ENCODE assay signal across 8 mouse cellular contexts in genomic region chr4:153957444-153958250, GRCm38 (mm10). TPM values are rescaled to one million over a fixed set of nuclear protein-coding genes. Genes with fewer than 3 reads are reported as not detected.
A peak's percentile ranks its signal among the peaks of the same experiment; 100 is the strongest.
DNase-seq lines count a peak whose midpoint lies in the region; ATAC-seq and TF ChIP-seq lines count a peak whose summit lies in the region.

No protein-coding gene starts in this region.

- peak; percentile 44 for ATAC-seq in erythroblast, adult 5-6 weeks (replicated peaks; ENCODE audit: low FRiP score, poor library complexity, severe bottlenecking)
- peak; percentile 72 for ATAC-seq in midbrain, embryonic 12.5 days (ENCODE audit: low FRiP score, low read depth)

- H3ac ChIP-seq in C2C12 (ENCODE audit: control insufficient read depth, insufficient read length, low read depth), result peak overlapping the region; percentile 70

- WGBS in heart, adult 2 months, result under 1% methylated on average over 37 of the region's 37 CpGs
- under 1% methylated on average over 37 of the region's 37 CpGs for WGBS in midbrain, embryonic 12.5 days

- peak overlapping the region; percentile 72 for H3K4me3 ChIP-seq in heart, adult 2 months
- H3K4me3 ChIP-seq in C2C12 (ENCODE audit: insufficient read depth, poor library complexity, severe bottlenecking), result peak overlapping the region; percentile 65
- H3K4me3 ChIP-seq in midbrain, embryonic 12.5 days, result peak overlapping the region; percentile 85

- TF ChIP-seq CTCF in heart, adult 2 months (IDR thresholded peaks at IDR 0.05), result no peak
- TF ChIP-seq CTCF in C2C12 (IDR thresholded peaks at IDR 0.05; ENCODE audit: control insufficient read depth, insufficient read depth, insufficient read length), result no peak

- TF ChIP-seq POLR2A in heart, adult 2 months (IDR thresholded peaks at IDR 0.05; ENCODE audit: insufficient read depth, low read depth, low read length), result 0 out of 2 replicates have a peak, but pooled peaks have one; percentile 8

- peaks cover 2% of the 10 kb centered on the region for H3K79me3 ChIP-seq in C2C12 (ENCODE audit: low read depth)

- H3K9ac ChIP-seq in heart, adult 2 months (ENCODE audit: low read depth, low read length), result peak overlapping the region; percentile 76
- H3K9ac ChIP-seq in midbrain, embryonic 12.5 days (replicated peaks), result peak overlapping the region; percentile 92

- intact Hi-C loops in heart, adult 2 months (cut with DNase I), result loop anchor here (1.0 to 10.0 kb wide), 3 partner anchors 17 to 187 kb away; partner anchors contain the start of genes Cep104, Dffb, Trp73 and Wrap73

- no peak for TF ChIP-seq EP300 in heart, adult 2 months (IDR thresholded peaks at IDR 0.05; ENCODE audit: insufficient read depth, low read depth, low read length)

- DNase-seq in heart, adult 2 months, result no peak
- no peak for DNase-seq in heart, adult 18-20 months
- DNase-seq in kidney, postnatal 10 days, result peak; percentile 18
- no peak for DNase-seq in layer of hippocampus, adult 11-12 months (ENCODE audit: low spot score)
- no peak for DNase-seq in cerebellum, postnatal 14 days

- no peaks in the 10 kb centered on the region for H3K4me1 ChIP-seq in heart, adult 2 months (ENCODE audit: control insufficient read depth, insufficient read depth, low read length)
- peaks cover 22% of the 10 kb centered on the region for H3K4me1 ChIP-seq in midbrain, embryonic 12.5 days

- peak overlapping the region; percentile 88 for H3K4me2 ChIP-seq in midbrain, embryonic 12.5 days (replicated peaks)

- H3K9me3 ChIP-seq in midbrain, embryonic 12.5 days, result no peaks in the 10 kb centered on the region

- no peaks in the 10 kb centered on the region for H3K79me2 ChIP-seq in heart, adult 2 months (replicated peaks; ENCODE audit: control insufficient read depth, insufficient read depth, low read length)
- peaks cover 15% of the 10 kb centered on the region for H3K79me2 ChIP-seq in C2C12 (ENCODE audit: control insufficient read depth, insufficient read depth)

- H3K27me3 ChIP-seq in heart, adult 2 months (ENCODE audit: control insufficient read depth, insufficient read depth, low read length), result no peaks in the 10 kb centered on the region
- no peaks in the 10 kb centered on the region for H3K27me3 ChIP-seq in C2C12 (ENCODE audit: control insufficient read depth, insufficient read depth, insufficient read length)
- H3K27me3 ChIP-seq in midbrain, embryonic 12.5 days, result peaks cover 20% of the 10 kb centered on the region

- peak overlapping the region; percentile 78 for H3K27ac ChIP-seq in heart, adult 2 months
- peak overlapping the region; percentile 82 for H3K27ac ChIP-seq in midbrain, embryonic 12.5 days (replicated peaks)

- H3K36me3 ChIP-seq in heart, adult 2 months (ENCODE audit: control insufficient read depth, insufficient read depth, low read length), result no peaks in the 10 kb centered on the region
- H3K36me3 ChIP-seq in C2C12 (ENCODE audit: control insufficient read depth, insufficient read depth), result peaks cover 12% of the 10 kb centered on the region
- peaks cover 32% of the 10 kb centered on the region for H3K36me3 ChIP-seq in midbrain, embryonic 12.5 days

TF ChIP-seq in C2C12, 6 proteins besides CTCF, POLR2A, EP300 and RAD21:
- TF ChIP-seq MYOD1 (IDR thresholded peaks at IDR 0.05; ENCODE audit: control insufficient read depth, insufficient read length, low read depth) (no peak), USF1 (IDR thresholded peaks at IDR 0.05; ENCODE audit: low read depth) (no peak), FOSL1 (IDR thresholded peaks at IDR 0.05; ENCODE audit: insufficient read depth, low read length, poor library complexity, severe bottlenecking) (no peak), MAX (IDR thresholded peaks at IDR 0.05) (no peak)

RNA-seq across cellular contexts. Expression of gene A430005L14Rik, which starts 0.6 kb away (rescaled TPM):
- 10 to 100 TPM; 14.1 to 16.2 TPM for total RNA-seq in heart, adult 2 months (2021)
- 15.5 and 21.1 TPM in 2 replicates for polyA plus RNA-seq in heart, adult 2 months (2012; rRNA removed)
- 10 to 100 TPM; 15.5 to 15.8 TPM for total RNA-seq in heart, adult 18-20 months (2021)
- polyA plus RNA-seq in C2C12 (2012; fragmentation: generic; extraction: Trizol), result 39.8 TPM
- 16.1 and 33.4 TPM in 2 replicates for total RNA-seq in erythroblast, adult 5-6 weeks (2015; ENCODE audit: low replicate concordance)
- total RNA-seq in erythroblast, adult 5-6 weeks (2017; ENCODE audit: low replicate concordance), result 17.1 and 25.5 TPM in 2 replicates
- 96.1 and 104 TPM in 2 replicates for polyA plus RNA-seq in midbrain, embryonic 12.5 days (2016; fragmentation: Nextera tagmentation; extraction: Ambion mirVana)

RNA-seq across cellular contexts. Expression of gene Dffb, which starts 17.3 kb away (rescaled TPM):
- 1 to 10 TPM; 2.7 to 3.0 TPM for total RNA-seq in heart, adult 2 months (2021)
- polyA plus RNA-seq in heart, adult 2 months (2012; rRNA removed), result 5.3 and 7.7 TPM in 2 replicates
- 1 to 10 TPM; 1.3 to 2.2 TPM for total RNA-seq in heart, adult 18-20 months (2021)
- 3.2 TPM for polyA plus RNA-seq in C2C12 (2012; fragmentation: generic; extraction: Trizol)
- 2.9 and 9.2 TPM in 2 replicates for total RNA-seq in erythroblast, adult 5-6 weeks (2015; ENCODE audit: low replicate concordance)
- total RNA-seq in erythroblast, adult 5-6 weeks (2017; ENCODE audit: low replicate concordance), result 2.1 and 3.5 TPM in 2 replicates
- polyA plus RNA-seq in midbrain, embryonic 12.5 days (2016; fragmentation: Nextera tagmentation; extraction: Ambion mirVana), result 10.3 and 10.7 TPM in 2 replicates

RNA-seq across cellular contexts. Expression of gene Cep104, which starts 17.3 kb away (rescaled TPM):
- total RNA-seq in heart, adult 2 months (2021), result 10 to 100 TPM; 28.1 to 31.5 TPM
- 19.6 and 20.1 TPM in 2 replicates for polyA plus RNA-seq in heart, adult 2 months (2012; rRNA removed)
- total RNA-seq in heart, adult 18-20 months (2021), result 10 to 100 TPM; 28.8 to 29.5 TPM
- 19.8 TPM for polyA plus RNA-seq in C2C12 (2012; fragmentation: generic; extraction: Trizol)
- 1.9 and 6.1 TPM in 2 replicates for total RNA-seq in erythroblast, adult 5-6 weeks (2015; ENCODE audit: low replicate concordance)
- total RNA-seq in erythroblast, adult 5-6 weeks (2017; ENCODE audit: low replicate concordance), result 5.0 and 11.9 TPM in 2 replicates
- polyA plus RNA-seq in midbrain, embryonic 12.5 days (2016; fragmentation: Nextera tagmentation; extraction: Ambion mirVana), result 22.6 and 23.3 TPM in 2 replicates

RNA-seq across cellular contexts. Expression of gene Lrrc47, which starts 53.9 kb away (rescaled TPM):
- 10 to 100 TPM; 28.6 to 28.7 TPM for total RNA-seq in heart, adult 2 months (2021)
- 29.7 and 35.6 TPM in 2 replicates for polyA plus RNA-seq in heart, adult 2 months (2012; rRNA removed)
- 10 to 100 TPM; 38.4 to 41.6 TPM for total RNA-seq in heart, adult 18-20 months (2021)
- 41.7 TPM for polyA plus RNA-seq in C2C12 (2012; fragmentation: generic; extraction: Trizol)
- 3.6 and 5.4 TPM in 2 replicates for total RNA-seq in erythroblast, adult 5-6 weeks (2015; ENCODE audit: low replicate concordance)
- total RNA-seq in erythroblast, adult 5-6 weeks (2017; ENCODE audit: low replicate concordance), result 4.5 and 29.4 TPM in 2 replicates
- polyA plus RNA-seq in midbrain, embryonic 12.5 days (2016; fragmentation: Nextera tagmentation; extraction: Ambion mirVana), result 31.4 and 34.8 TPM in 2 replicates
